Mouse (Mus musculus): ENCODE data around the gene Nf2.

DNA sequence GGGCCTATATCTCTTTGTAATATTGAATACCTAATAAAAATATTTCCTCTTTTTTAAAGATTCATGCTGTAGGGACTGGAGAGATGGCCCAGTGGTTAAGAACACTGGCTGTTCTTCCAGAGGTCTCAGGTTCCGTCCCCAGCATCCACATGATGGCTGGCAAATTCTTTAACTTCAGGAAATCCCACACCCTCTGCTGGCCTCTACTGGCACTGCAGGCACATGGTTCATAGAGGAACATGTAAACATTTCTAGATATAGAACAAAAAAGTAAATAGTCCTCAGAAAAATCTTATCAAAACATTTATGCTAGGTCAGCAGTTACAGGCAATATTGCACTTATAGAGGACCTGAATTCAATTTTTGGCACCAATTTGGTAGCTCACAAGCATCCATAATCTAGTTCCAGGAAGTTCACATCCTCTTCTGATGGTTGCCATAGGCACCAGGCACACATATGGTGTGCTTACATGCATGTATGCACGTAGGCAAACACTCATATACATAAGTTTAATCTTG lies 36.1 kb upstream of the Nf2 start:
- TF ChIP-seq POLR2A (IDR thresholded peaks at IDR 0.05; ENCODE audit: borderline replicate concordance, control insufficient read depth, low read depth, low read length) = no peak
- peak; percentile 50 for TF ChIP-seq CTCF (IDR thresholded peaks at IDR 0.05; ENCODE audit: control insufficient read depth, insufficient read depth, low read length)
